Mouse (Mus musculus) forebrain, embryonic 15.5 days (tissue): ENCODE measurements around the gene Stoml3. TPM values are rescaled to one million over a fixed set of nuclear protein-coding genes. Genes with fewer than 3 reads are reported as not detected.
A peak's percentile ranks its signal among the peaks of the same experiment; 100 is the strongest.

Experiments
- ATAC-seq: fragments of 200-750 bp; cut with Nextera tagmentation; replicated peaks from 2 replicates; pipeline ENCODE4 v1.8.0; 2017; ENCODE audit warnings: mild to moderate bottlenecking, moderate TSS enrichment, moderate library complexity
- H3K27ac ChIP-seq: fragments of 300-500 bp; sonication (generic); replicated peaks from 2 replicates; pipeline ENCODE4 v1.5.1; 2015; ENCODE audit warnings: mild to moderate bottlenecking, inconsistent platforms
- H3K27me3 ChIP-seq: fragments of 300-500 bp; sonication (generic); 2 replicates; pipeline ENCODE4 v1.6.1; 2015; ENCODE audit warnings: inconsistent platforms
- H3K36me3 ChIP-seq: fragments of 300-500 bp; sonication (generic); 2 replicates; pipeline ENCODE4 v1.6.1; 2015; ENCODE audit warnings: mild to moderate bottlenecking, inconsistent platforms
- H3K4me1 ChIP-seq: fragments of 300-500 bp; sonication (generic); 2 replicates; pipeline ENCODE4 v1.6.1; 2015; ENCODE audit warnings: inconsistent platforms
- H3K4me2 ChIP-seq: fragments of 300-500 bp; sonication (generic); replicated peaks from 2 replicates; pipeline ENCODE4 v1.6.1; 2015; ENCODE audit warnings: mild to moderate bottlenecking, inconsistent platforms
- H3K4me3 ChIP-seq: fragments of 300-500 bp; sonication (generic); 2 replicates; pipeline ENCODE4 v1.5.1; 2015; ENCODE audit warnings: mild to moderate bottlenecking, inconsistent platforms
- H3K9ac ChIP-seq: fragments of 300-500 bp; sonication (generic); replicated peaks from 2 replicates; pipeline ENCODE4 v1.6.1; 2015; ENCODE audit warnings: mild to moderate bottlenecking, inconsistent platforms
- H3K9me3 ChIP-seq: fragments of 300-500 bp; sonication (generic); 2 replicates; pipeline ENCODE4 v1.6.1; 2016; ENCODE audit warnings: inconsistent platforms
- WGBS: fragments of 180-500 bp; shearing (Covaris S2); methylation state at CpG from one replicate; pipeline ENCODE4 v1.1.7; 2015; ENCODE audit warnings: mixed read lengths; 5-methylcytosine and 5-hydroxymethylcytosine counted together
- polyA plus RNA-seq: library from polyadenylated mRNA; unstranded; fragments of >200 nt; fragmentation: Nextera tagmentation; extraction: Ambion mirVana; gene quantifications from 2 replicates; pipeline ENCODE4 v1.2.1, GENCODE M21; 2015

The Stoml3 gene
- polyA plus RNA-seq, 1 experiment from 2014 or later, result not detected

DNA sequence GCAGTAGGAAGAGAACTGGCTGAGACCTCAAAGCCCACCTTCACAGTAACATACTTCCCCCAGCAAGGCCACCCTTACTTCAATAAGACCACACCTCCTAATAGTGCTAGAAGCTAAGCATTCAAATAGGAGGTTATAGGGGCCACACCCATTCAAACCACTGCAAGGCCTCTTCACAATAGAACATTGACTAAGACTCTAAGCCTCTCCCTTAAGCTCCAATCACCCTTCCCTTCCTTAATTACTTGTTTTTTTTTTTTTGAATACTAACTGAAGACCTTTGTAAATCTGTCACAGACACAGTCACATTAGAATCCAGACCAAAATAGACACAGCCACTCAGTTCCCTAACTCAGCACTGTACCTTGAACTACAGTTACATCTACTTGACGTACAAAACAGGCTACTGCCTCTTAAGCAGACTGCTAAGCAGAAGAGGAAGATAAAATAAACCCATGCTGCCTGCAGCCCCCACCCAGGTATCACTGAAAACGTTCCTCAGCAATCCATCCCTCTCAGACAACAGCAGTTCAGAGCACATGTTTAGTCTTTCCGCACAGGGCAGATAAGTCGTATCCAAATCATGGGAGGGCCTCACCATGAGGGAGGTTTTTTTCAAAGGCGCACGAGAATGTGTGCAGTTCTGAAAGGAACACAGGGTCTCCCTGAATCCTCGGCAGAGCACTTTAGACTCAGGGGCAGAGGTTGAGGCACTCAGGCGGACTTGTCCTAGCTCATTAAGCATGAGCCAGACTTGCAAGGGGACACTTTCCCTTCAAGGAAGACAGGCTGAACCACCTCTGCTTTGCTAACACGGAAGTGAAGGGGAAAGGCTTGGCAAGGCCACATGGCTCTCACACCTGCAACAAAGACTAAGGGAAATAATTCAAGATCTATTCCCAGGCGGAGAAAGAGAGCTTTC is 66.8 kb downstream of the Stoml3 start:
- Histone ChIP-seq H3K27me3 (no peaks in the 10 kb centered on the region), H3K4me1 (0 out of 2 replicates have a peak, but pooled peaks cover 7% of the 10 kb centered on the region), H3K36me3 (no peaks in the 10 kb centered on the region), H3K9me3 (no peaks in the 10 kb centered on the region), H3K4me2 (no peak overlapping the region), H3K4me3 (no peak overlapping the region), H3K9ac (no peak overlapping the region), H3K27ac (no peak overlapping the region)
- 41% methylated on average over 10 of the region's 10 CpGs for WGBS
- ATAC-seq, result no peak

DNA sequence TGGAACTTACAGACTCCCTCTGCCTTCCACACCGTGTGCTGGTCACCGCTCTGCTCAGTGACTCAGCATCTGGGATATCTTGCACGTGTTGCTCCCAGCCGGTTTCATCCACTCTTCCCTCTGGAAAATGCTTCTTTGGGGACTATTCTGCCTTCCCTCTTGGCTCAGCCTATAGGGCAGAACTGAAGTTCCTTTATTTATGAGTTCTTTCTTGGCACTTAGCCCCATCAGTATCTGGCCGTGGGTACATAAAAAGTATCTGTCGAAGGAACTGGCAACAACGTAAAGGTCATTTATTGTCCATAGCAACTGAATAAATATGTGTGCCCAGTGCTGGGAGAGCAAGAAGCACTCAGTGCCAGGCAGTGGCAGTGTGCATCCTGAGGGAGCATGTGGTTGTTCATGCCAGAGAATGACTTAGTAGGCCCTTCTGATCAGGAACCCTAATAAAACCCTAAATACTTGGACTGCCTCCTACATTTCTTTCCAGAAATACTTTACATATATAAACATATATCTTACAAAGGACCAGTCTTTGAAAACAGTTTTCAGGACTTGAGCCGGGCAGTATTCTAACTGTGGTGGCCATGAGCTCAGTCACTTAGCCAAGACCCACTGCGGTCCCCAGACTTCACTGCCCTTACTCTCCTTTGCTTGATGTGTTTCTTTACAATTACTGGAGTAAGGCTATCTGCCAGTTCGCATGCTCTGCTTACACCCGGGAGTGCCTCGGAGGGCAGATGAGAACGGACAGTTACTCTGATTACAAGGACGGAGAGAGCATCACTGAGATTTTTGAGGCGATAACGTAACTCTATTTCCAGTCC is 69.1 kb downstream of the Stoml3 start:
- H3K27ac ChIP-seq, result no peak overlapping the region

More for the DNA sequence above, 69.1 kb downstream of the Stoml3 start:
- Histone ChIP-seq H3K36me3 (no peaks in the 10 kb centered on the region), H3K4me2 (no peak overlapping the region), H3K4me3 (no peak overlapping the region), H3K4me1 (0 out of 2 replicates have a peak, but pooled peaks cover 7% of the 10 kb centered on the region), H3K9ac (no peak overlapping the region), H3K27me3 (no peaks in the 10 kb centered on the region), H3K9me3 (no peaks in the 10 kb centered on the region)
- 62% methylated on average over 16 of the region's 16 CpGs for WGBS
- ATAC-seq, result peak; percentile 53; the same call in 1 of the 2 replicates

Other genes starting within 250 kb of the Stoml3 start
- 9.7 and 9.8 TPM in 2 replicates for gene Nhlrc3, start 25.3 kb upstream of the Stoml3 start, polyA plus RNA-seq
- gene Proser1, start 25.0 kb upstream of the Stoml3 start, polyA plus RNA-seq, result 29.4 and 31.6 TPM in 2 replicates
- gene Frem2, start 168.7 kb downstream of the Stoml3 start, polyA plus RNA-seq, result 1.1 TPM in 2 replicates